Mouse (Mus musculus) lung, adult 2 months (tissue): ENCODE measurements around the gene Rin2.

Experiments used
- CTCF ChIP-seq: fragments of 200-500 bp; IDR thresholded peaks from 2 replicates; pipeline ENCODE4 v1.5.1; 2011; ENCODE audit warnings: mild to moderate bottlenecking, low read length, control low read depth; ENCODE audit not compliant: insufficient read depth
- POLR2A ChIP-seq: fragments of 200-500 bp; IDR thresholded peaks from 2 replicates; pipeline ENCODE4 v1.6.1; 2011; ENCODE audit warnings: low read depth, mild to moderate bottlenecking, control low read depth, low read length, borderline replicate concordance; ENCODE audit errors: extremely low read depth

GRCm38 (mm10) chr2:145718624-145719183 lies 43.7 kb downstream of the Rin2 start:
- TF ChIP-seq CTCF (no peak), POLR2A (no peak)
